Mouse (Mus musculus): ENCODE data around the gene Zfp651. TPM values are rescaled to one million over a fixed set of nuclear protein-coding genes. Genes with fewer than 3 reads are reported as not detected.

Zfp651 gene
- polyA plus RNA-seq, 1 experiment from 2014 or later: 14.4 TPM

DNA sequence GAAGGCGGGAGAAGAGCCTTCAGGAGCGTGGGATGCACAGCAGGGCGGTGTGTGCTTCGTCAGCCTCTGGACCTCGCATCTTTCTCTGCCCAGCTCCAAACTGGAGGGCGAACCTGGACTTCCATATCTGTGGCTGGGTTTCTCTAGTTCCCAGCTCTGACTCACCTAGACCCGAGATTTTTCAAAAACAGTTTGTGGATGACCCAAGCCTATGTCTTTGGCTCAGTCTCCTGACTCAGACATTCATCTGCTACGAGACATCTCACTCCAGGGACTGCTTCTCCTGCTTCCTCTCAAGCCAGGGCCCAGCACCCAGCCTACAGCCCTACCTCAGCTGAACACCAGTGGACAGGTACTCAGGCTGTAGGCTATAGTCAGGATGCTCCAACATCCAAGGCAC lies 26.1 kb downstream of the Zfp651 start:
- no peaks in the 10 kb centered on the region for H3K27me3 ChIP-seq (ENCODE audit: insufficient read depth, low read length)
- H3K4me3 ChIP-seq (replicated peaks; ENCODE audit: low read depth, low read length): no peak overlapping the region
- ATAC-seq (replicated peaks; ENCODE audit: low FRiP score, low read depth) (no peak), DNase-seq (ENCODE audit: low spot score) (no peak)
- H3K27ac ChIP-seq: no peak overlapping the region
- H3K9ac ChIP-seq (ENCODE audit: low read depth, low read length): no peak overlapping the region
- H3K4me2 ChIP-seq (ENCODE audit: low read length): no peak overlapping the region
- TF ChIP-seq CTCF (IDR thresholded peaks at IDR 0.05; ENCODE audit: low read depth): no peak
- no peaks in the 10 kb centered on the region for H3K9me3 ChIP-seq (replicated peaks; ENCODE audit: low read length)
- no peaks in the 10 kb centered on the region for H3K36me3 ChIP-seq (ENCODE audit: insufficient read depth, low read length)
- WGBS: 82% methylated on average over 8 of the region's 8 CpGs
- no peaks in the 10 kb centered on the region for H3K4me1 ChIP-seq (replicated peaks; ENCODE audit: insufficient read depth, low read length)

DNA sequence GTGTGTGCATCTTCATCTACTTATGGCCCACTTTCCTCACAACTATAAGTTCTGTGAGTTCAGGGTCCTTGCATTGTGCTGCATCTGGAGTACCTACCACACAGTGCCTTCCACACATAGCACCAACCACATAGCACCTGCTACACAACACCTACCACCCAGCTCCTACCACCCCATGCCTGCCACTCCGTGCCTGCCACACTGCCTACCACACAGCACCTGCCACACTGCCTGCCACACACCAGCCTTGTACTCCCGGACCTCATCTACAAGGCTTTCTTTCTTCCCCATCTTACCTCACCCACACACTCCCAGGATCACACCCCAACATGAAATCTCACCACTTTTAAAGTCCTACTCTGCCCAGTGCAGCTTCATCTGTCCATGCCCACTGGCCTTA lies 27.2 kb downstream of the Zfp651 start:
- Histone ChIP-seq H3K4me1 (replicated peaks; ENCODE audit: insufficient read depth, low read length) (no peaks in the 10 kb centered on the region), H3K27me3 (ENCODE audit: insufficient read depth, low read length) (no peaks in the 10 kb centered on the region), H3K9ac (ENCODE audit: low read depth, low read length) (no peak overlapping the region), H3K9me3 (replicated peaks; ENCODE audit: low read length) (no peaks in the 10 kb centered on the region), H3K4me2 (ENCODE audit: low read length) (no peak overlapping the region), H3K36me3 (ENCODE audit: insufficient read depth, low read length) (no peaks in the 10 kb centered on the region), H3K4me3 (replicated peaks; ENCODE audit: low read depth, low read length) (no peak overlapping the region), H3K27ac (no peak overlapping the region)
- WGBS: 79% methylated on average over 2 of the region's 2 CpGs
- TF ChIP-seq CTCF (IDR thresholded peaks at IDR 0.05; ENCODE audit: low read depth): no peak
- no peak for DNase-seq (ENCODE audit: low spot score)
- ATAC-seq (replicated peaks; ENCODE audit: low FRiP score, low read depth): no peak

DNA sequence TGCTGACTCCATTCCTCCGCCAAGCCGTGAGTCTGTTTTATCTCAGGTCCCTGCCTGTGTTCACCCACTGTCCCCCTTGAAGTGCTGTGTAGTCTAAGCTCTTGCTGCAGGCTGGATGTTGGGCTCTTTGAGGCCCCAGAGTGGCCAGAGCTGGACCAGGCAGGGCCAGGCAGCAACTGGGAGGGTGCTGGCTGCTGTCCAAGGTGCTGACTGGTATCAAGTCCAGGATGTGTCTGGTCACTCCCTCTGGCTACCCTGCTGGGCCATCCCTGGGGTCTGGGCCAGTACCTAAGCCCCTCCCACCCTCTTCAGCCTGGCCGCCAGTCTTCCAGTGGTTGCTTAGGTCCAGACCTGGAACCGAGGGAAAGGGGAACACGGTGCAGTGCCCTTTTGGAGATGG lies 32.1 kb downstream of the Zfp651 start:
- H3K4me1 ChIP-seq (replicated peaks; ENCODE audit: insufficient read depth, low read length): peaks cover 4% of the 10 kb centered on the region; the same call in 1 of the 2 replicates
- peak; percentile 59 for ATAC-seq (replicated peaks; ENCODE audit: low FRiP score, low read depth)

DNA sequence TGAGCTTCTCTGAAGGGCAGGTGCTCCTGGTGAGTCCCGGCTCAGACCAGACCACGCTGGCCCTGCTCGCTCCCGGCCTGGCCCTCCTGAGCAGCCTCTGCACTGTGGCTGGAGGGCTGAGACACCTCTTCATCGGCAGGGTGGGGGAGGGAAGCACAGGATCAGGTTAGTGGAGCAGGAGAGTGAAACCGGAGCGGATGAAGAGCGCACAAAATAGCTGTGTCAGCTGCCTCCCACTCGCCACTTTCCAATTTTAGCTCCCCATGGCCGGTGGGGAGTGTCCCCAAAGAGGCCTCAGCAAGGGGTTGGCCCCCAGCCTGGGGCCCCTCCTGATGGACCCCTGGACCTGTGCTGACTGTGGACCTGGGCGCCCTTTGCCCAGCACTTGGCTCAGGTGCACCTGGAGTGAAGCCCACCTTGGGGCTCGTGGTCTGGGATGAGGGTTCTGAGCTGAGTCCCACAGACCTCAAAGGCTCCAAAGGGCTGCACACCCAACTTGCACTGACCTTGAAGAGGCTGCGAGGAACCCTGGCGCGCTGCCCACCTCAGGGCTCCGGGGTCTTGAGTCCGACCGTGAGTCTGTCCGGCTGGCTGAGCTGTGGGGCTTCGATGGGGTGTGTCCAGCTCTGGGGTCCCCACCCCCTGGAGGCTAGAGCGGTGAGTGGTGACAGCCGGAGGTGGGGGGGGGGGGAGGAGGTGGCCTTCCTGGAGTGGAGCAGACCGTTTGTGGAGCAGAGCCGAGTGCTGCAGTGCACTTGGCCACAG lies 32.8 kb downstream of the Zfp651 start, which contains the start of gene Hhatl:
Hhatl (minus strand) TSS at position 751 of the 765 bp plus-strand sequence.
- peaks cover 4% of the 10 kb centered on the region; the same call in 1 of the 2 replicates for H3K4me1 ChIP-seq (replicated peaks; ENCODE audit: insufficient read depth, low read length)
- WGBS: 26% methylated on average over 24 of the region's 24 CpGs
- ATAC-seq (replicated peaks; ENCODE audit: low FRiP score, low read depth) (peak; percentile 58), DNase-seq (ENCODE audit: low spot score) (no peak)
- H3K27ac ChIP-seq: no peak within 1 kb of the TSS
- H3K9me3 ChIP-seq (replicated peaks; ENCODE audit: low read length): no peaks in the 10 kb centered on the region
- H3K27me3 ChIP-seq (ENCODE audit: insufficient read depth, low read length): no peaks in the 10 kb centered on the region
- no peak within 1 kb of the TSS for H3K4me3 ChIP-seq (replicated peaks; ENCODE audit: low read depth, low read length)
- no peak for TF ChIP-seq CTCF (IDR thresholded peaks at IDR 0.05; ENCODE audit: low read depth)
- no peak within 1 kb of the TSS for H3K4me2 ChIP-seq (ENCODE audit: low read length)
- no peak within 1 kb of the TSS for H3K9ac ChIP-seq (ENCODE audit: low read depth, low read length)
- H3K36me3 ChIP-seq (ENCODE audit: insufficient read depth, low read length): no peaks in the 10 kb centered on the region

More for the DNA sequence above, 32.1 kb downstream of the Zfp651 start:
- H3K36me3 ChIP-seq (ENCODE audit: insufficient read depth, low read length): no peaks in the 10 kb centered on the region
- no peak overlapping the region for H3K4me2 ChIP-seq (ENCODE audit: low read length)
- H3K27ac ChIP-seq: no peak overlapping the region
- no peak for TF ChIP-seq CTCF (IDR thresholded peaks at IDR 0.05; ENCODE audit: low read depth)
- no peaks in the 10 kb centered on the region for H3K9me3 ChIP-seq (replicated peaks; ENCODE audit: low read length)
- no peaks in the 10 kb centered on the region for H3K27me3 ChIP-seq (ENCODE audit: insufficient read depth, low read length)
- DNase-seq (ENCODE audit: low spot score): peak; percentile 82
- no peak overlapping the region for H3K9ac ChIP-seq (ENCODE audit: low read depth, low read length)
- WGBS: 13% methylated on average over 5 of the region's 5 CpGs
- no peak overlapping the region for H3K4me3 ChIP-seq (replicated peaks; ENCODE audit: low read depth, low read length)

DNA sequence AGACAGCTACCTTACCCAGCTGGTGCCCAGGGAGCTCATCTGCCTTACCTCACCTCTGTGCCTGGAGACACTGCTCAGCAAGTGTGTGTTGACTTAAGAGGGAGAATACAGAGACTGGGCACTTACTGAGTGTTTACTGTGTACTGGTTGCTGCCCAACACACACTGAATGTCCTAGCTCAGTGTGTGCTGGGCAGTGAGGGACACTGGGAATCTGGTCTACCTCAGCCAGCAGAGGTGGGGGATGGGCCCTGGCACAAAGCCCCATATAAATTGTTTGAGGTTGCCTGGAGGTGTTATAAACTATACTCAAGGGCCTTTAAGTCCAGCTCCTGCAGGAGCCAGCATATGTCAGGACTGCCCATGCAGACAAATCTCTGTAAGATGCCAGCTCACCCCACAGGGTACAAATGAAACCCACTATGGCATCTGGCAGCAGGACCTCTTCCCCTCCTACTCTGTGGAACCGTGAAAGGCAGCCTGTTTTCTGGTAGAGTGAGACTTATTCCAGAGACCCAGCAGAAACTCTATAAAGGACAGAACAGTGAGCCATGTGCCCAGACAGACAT lies 35.9 kb downstream of the Zfp651 start:
- WGBS: 48% methylated on average over 1 of the region's 1 CpGs
- peaks cover 4% of the 10 kb centered on the region; the same call in 1 of the 2 replicates for H3K4me1 ChIP-seq (replicated peaks; ENCODE audit: insufficient read depth, low read length)
- no peak for DNase-seq (ENCODE audit: low spot score)
- no peak overlapping the region for H3K9ac ChIP-seq (ENCODE audit: low read depth, low read length)
- H3K27ac ChIP-seq: no peak overlapping the region
- no peak overlapping the region for H3K4me3 ChIP-seq (replicated peaks; ENCODE audit: low read depth, low read length)
- H3K9me3 ChIP-seq (replicated peaks; ENCODE audit: low read length): no peaks in the 10 kb centered on the region
- TF ChIP-seq CTCF (IDR thresholded peaks at IDR 0.05; ENCODE audit: low read depth): no peak
- no peak for ATAC-seq (replicated peaks; ENCODE audit: low FRiP score, low read depth)
- no peaks in the 10 kb centered on the region for H3K27me3 ChIP-seq (ENCODE audit: insufficient read depth, low read length)
- H3K4me2 ChIP-seq (ENCODE audit: low read length): no peak overlapping the region
- no peaks in the 10 kb centered on the region for H3K36me3 ChIP-seq (ENCODE audit: insufficient read depth, low read length)

DNA sequence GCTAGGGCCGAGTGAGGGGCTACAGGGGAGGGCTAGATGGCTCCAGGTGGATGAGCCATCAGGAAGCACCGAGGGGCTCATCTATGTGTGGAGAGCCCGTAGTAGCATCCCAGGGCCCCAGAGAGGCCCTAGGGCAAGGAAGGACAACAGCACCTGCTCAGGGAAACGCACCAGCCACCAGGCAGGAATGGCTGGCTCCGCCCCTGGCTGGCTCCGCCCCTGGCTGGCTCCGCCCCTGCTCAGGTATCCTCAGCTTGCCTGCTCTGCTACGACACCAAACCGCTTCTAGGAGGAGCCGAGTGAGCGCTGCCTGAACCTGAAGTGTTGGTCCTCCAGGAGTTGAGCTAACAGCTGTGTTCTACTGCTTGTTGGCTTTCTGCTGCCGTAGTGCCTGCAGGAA lies 38.6 kb downstream of the Zfp651 start:
- no peaks in the 10 kb centered on the region for H3K9me3 ChIP-seq (replicated peaks; ENCODE audit: low read length)
- DNase-seq (ENCODE audit: low spot score) (no peak), ATAC-seq (replicated peaks; ENCODE audit: low FRiP score, low read depth) (no peak)
- no peaks in the 10 kb centered on the region for H3K4me1 ChIP-seq (replicated peaks; ENCODE audit: insufficient read depth, low read length)
- H3K27me3 ChIP-seq (ENCODE audit: insufficient read depth, low read length): no peaks in the 10 kb centered on the region
- no peak overlapping the region for H3K27ac ChIP-seq
- TF ChIP-seq CTCF (IDR thresholded peaks at IDR 0.05; ENCODE audit: low read depth): no peak
- H3K36me3 ChIP-seq (ENCODE audit: insufficient read depth, low read length): no peaks in the 10 kb centered on the region
- WGBS: 15% methylated on average over 12 of the region's 12 CpGs
- H3K9ac ChIP-seq (ENCODE audit: low read depth, low read length): no peak overlapping the region
- peak overlapping the region; percentile 16 for H3K4me2 ChIP-seq (ENCODE audit: low read length)
- H3K4me3 ChIP-seq (replicated peaks; ENCODE audit: low read depth, low read length): no peak overlapping the region
